Mouse (Mus musculus): Measurements from ENCODE around the gene Clcn7.
"Not testable (repeated sequence)": the region's sequence is repeated elsewhere in the genome, so short reads cannot be mapped to it uniquely, and the experiment has no call there.

Gene Clcn7

DNA sequence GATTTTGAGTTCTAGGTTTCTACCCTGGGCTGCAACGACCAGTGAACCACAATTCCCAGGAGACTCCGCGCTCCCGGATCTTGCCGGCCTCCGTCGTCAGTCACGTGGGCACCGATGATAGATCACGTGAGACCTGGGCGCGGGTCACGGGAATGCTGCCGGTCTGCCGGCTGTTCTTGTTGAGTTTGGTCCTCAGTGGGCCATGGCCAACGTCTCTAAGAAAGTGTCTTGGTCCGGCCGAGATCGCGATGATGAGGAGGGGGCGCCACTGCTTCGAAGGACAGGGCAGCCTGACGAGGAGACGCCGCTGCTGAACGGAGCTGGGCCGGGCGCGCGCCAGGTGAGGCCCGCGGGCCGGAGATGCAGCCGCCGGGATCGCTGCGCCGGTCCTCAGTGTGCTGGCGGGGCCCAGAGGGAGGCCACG lies at the start of gene Clcn7:
Gene Clcn7, plus strand, starts transcription at position 117 of the 424 bp plus-strand sequence.
- in situ Hi-C loops (cut with MboI, MseI): no loop called here

DNA sequence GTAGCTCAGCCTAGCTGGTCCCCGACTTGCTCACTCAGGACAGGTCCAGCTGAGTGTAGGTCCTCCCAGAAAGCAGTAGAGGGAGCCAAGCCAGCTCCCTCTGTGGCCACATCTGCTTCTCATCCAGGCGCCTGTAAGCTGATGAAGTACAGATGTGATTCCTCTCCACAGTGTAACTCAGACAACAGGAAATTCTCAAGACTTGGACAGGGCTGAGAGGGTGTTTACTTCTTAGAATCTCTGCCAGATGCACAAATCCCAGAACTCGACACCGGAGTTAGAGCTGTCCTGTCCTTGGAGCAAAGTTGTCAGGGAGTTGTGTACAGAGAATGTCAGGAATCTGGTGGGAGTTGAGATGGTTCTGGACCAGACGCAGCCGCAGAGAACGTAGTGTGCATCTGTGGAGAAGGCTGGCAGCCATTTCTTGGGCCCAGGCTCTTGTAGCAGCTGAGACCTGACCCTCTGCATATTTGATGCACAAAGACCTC lies 49.7 kb upstream of the Clcn7 start, which contains the start of gene Tmem204:
Gene Tmem204, minus strand, starts transcription at position 148 of the 488 bp plus-strand sequence.
- in situ Hi-C loops (cut with MboI, MseI): no loop called here

DNA sequence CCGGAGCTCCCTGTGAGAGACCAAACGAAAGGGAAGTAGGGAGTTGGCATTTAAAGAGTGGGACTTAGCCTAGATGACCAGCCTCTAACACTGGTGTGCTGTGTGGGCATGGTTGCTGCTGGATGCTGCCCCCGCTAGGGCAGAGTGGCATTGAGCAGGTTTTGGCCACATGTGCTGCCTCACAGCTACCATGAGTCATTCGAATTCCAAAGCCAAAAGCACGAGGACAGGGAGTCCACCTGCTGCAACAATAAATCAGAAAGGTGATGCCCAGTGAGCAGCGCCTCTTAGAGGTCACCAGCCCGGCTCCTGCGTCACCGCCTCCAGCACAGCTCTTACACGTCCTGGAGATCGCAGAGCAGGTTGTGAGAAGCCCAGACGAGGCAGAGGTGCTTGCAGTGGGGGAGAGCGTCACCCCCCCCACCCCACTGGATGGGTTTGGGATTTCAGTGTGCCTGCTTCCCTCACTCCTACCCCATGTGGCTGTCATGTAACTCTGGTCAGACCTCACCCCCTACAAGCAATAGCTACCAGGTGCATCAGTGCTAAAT lies 48.3 kb upstream of the Clcn7 start:
- in situ Hi-C loops (cut with MboI, MseI): no loop called here

DNA sequence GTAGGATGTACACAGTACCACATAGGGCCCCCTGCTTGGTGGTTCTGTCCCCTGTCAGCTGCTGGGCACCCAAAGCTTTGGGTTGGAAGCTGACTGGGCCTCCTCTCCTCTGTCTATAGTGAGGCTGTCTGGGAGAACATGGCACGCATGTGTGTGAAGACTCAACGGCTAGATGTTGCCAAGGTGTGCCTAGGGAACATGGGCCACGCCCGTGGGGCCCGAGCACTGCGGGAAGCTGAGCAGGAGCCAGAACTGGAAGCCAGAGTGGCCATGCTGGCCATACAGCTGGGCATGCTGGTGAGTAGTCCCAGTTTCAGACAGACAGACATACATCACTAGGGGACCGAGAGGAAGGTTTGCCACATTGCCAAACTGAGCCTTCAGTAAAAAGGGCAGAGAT lies 46.5 kb upstream of the Clcn7 start:
- in situ Hi-C loops (cut with MboI, MseI): no loop called here

DNA sequence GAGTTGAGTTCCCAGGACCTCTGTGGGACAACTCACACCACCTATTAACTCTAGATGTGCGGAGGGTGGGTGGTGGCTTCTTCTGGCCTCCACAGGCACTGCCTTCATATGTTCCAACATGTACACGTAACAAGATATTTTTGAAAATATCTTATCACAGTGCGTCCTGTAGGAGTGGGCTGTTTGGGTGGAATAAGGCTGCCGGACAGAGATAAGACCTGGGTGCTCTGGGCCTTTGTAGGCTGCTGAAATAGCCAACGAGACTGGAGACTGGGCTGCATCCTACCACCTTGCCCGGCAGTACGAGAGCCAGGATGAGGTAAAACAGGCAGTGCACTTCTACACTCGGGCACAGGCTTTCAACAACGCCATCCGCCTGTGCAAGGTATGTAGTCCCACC lies 44.0 kb upstream of the Clcn7 start:
- in situ Hi-C loops (cut with MboI, MseI): no loop called here

DNA sequence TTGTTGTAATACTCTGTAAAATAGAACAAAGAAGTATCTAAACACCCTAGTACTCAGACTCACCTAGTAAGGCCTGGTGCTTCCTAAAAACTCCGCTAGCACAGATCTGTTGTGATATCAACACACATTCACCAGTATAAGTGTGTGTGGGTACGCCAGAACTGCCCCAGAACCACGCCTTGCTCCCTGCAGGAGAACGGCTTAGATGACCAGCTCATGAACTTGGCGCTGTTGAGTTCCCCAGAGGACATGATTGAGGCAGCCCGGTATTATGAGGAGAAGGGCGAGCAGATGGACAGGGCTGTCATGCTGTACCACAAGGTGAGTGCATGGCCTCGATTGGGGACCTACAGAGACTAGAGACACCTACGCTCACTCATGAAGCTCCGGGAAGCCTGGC lies 42.7 kb upstream of the Clcn7 start:
- in situ Hi-C loops (cut with MboI, MseI): no loop called here

DNA sequence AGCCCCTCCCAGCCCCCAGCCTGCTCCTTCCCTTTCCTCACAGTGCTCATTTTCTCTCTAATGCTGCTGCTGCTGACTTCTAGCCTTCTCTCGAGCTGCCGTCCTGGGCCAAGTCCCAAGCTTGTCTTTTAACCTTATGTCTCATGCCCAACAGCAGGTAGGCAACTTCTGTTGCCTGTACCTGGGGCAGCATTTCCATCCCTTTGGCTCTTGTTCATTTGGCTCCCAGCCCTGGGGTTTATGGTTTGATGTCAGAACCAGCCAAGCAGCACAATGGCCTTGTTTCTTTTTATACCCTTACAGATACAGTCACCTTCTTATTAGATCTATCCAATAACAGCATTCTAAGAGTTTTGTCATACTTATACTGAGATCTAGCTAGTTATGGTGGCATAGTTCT lies 37.0 kb upstream of the Clcn7 start:
- in situ Hi-C loops (cut with MboI, MseI): no loop called here

DNA sequence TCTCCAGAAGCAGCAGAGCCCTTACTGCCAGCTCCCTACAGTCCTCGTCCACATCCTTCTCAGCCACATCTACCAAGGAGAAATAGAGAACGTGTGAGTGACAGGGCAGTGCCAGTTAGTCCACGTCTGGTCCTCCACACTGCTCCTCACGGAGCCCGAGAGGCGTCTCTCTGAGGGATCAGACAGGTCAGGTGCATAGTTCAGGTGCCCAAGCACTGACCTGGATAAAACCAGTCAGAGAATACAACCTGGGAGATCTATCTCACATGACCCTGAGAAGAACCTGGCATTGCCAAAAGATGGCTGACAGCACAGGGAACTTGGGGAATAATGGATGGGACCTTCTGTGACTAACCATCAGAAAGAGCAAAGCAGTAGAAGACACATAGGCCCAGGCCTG lies 33.1 kb upstream of the Clcn7 start:
- in situ Hi-C loops (cut with MboI, MseI): no loop called here

DNA sequence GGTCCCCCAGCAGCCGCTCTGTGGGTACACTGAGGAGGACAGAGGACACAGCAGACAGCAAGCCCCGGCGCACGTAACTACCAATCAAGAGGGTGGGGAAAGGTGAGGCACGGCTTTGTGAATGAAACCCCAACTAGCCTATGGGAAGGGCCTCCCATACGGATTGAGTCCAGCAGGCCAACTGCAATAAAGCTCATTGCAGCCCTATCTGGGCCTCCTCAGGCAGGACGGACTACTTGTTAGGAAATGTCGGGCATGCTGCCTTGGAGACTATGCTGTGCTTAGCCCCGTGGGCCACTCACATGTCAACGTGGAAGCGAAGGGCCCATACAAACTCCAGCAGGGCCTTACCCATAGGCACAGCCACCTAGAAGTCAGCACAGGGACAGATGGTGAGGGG lies 31.9 kb upstream of the Clcn7 start:
- in situ Hi-C loops (cut with MboI, MseI): no loop called here

DNA sequence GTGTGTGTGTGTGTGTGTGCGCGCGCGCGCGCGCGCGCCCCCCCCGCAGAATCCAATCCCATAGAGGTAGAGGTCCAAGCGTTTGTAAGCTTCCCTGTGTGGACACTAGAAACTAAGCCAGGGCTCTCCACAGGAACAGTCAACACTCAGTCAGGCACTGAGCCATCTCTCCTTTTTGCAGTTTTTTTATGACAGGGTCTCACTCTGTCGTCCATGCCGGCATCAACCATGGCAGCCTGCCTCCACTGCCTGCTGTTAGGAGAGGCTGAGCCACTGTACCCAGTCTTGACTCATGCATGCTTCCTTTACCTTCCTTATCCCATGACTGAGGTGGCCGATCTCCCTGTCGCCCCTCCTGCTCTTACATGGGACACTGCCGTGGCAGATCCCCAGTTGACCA lies 25.4 kb upstream of the Clcn7 start:
- in situ Hi-C loops (cut with MboI, MseI): no loop called here

DNA sequence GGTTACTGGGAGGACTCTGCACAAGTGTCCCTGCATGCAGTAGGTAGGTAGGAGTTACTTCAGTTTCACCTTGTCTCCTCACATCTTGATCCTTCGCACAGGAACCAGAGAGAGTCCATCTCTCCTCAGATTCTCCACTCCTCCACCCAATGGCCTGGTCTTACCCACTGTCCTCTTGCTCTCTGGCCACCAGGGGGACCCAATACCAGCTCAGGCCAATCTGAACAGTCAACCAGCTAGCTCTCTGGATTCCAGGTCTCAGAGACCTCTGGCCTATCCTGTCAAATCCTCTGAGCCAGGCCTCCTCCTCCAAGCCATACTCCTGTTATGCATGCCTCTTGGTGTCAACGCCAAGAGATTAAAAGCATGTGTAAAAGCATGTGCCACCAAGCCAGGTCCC lies 23.6 kb upstream of the Clcn7 start:
- in situ Hi-C loops (cut with MboI, MseI): no loop called here

DNA sequence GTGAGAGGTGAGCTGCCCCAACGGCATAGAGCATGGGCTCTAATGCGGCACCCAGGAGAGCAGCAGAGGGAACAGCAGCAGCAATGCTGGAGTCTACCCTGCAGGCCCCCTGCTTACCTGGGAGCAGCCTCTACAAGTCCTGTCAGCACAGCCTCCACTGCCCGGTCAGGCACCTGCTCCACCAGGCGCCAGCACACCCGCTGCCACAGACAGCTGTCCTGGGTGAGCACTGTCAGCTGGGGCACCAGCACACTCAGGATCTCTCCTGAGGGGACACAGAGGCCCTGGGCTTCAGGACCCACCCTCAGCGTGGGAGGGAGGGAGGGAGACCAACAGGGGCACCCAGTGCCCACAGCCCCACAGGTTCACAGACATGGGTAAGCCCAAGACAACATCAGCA lies 22.6 kb upstream of the Clcn7 start:
- in situ Hi-C loops (cut with MboI, MseI): no loop called here

DNA sequence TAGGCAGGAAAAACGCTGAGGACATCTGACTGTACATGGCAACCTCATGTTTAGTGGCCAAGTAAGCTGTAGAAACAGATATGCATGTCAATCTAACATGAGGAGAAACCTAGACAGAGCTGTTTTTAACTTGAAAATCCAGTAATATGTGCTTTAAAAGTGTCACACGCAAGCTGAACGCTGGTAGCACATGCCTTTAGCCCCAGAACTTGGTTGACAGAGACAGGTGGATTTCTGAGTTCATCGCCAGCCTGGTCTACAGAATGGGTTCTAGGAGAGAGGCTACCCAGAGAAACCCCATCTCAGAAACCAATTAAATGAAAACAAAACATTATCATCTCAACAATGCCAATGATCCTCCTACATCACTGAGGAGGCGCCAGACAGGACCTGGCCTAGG lies 22.0 kb upstream of the Clcn7 start:
- in situ Hi-C loops (cut with MboI, MseI): no loop called here

DNA sequence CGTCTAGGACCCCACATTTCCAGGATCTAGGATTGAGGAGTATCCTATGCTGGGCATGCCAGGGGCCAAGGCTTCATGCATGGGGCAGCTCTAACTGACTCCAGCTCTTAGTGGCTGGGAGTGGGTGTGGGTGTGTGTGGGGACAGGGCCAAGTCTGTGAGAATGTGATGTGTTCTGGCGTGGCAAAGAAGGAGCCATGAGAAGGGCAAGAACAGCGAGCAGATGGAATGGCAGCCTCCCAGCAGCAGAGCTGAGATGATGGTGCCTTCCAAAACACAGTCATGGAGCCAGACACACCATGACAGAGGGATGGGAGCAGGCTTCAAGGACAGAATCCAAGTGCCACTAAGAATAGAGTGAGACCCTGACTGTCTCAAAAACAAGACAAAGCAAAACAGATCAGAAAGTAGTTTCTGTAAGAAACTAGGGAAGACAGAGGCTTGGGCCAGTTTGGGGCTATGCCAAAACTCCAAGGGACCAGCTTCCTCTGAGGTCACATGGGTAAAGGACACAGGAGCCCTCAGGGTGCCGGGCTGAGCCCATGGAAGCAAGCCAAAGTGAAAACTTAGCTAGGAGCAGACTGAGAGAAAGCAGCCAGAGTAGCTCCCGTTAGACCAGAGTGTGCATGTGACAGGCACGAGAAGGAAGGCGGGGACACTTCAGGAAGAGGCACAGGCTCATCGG lies 21.3 kb upstream of the Clcn7 start:
- in situ Hi-C loops (cut with MboI, MseI): no loop called here

DNA sequence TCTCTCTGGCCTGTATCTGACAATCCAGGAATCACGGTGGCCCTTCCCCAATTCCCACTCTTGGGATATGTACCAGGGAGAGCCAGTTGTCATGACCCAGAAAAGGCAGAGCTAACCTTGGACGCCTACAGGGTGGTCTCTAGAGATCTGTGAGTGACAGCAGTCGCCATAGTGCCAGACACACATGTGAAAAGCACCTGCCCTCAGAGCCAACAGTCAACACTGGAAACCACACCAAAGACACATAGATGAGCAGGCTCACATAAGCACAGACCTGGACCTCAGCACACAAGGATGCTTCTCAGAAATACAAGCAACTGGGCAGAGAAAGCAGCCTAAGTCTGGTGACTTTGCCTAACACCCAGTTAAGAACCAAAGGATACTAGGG lies 20.8 kb upstream of the Clcn7 start:
- in situ Hi-C loops (cut with MboI, MseI): no loop called here

DNA sequence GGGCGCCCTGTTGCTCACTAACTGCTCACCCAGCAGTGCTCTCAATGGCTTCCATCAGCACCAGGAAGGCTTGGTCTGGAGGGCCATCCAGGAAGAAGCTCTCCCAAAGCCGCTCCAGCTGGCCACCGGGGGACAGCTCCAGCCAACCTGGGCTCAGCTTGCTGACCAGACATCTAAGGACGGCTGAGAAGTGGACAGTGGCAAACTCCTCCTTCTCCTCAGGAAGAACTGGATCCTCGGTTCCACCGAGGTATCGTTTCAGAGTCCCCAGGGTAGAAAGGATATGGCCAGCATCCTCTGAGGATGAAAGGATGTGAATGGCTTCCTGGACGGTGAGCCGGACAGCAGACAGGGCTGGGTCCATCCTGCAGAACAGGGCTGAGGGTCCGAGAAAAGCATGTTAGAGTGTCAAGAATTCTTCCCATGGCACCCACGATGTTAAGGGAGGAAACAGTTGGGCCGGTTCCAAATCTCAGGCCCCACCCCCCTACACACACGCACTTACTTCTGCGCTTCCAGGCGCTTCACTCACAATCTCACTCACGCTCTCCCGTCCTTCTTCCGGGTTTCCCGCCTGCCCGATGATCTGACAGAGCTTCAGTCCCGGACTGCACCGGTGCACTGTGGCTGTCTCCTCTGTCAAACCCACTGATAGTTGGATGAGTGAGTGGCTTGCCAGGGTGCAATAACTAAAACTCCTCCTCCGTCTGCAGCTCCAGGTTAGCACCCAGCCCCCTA lies 18.1 kb upstream of the Clcn7 start:
- in situ Hi-C loops (cut with MboI, MseI): no loop called here

DNA sequence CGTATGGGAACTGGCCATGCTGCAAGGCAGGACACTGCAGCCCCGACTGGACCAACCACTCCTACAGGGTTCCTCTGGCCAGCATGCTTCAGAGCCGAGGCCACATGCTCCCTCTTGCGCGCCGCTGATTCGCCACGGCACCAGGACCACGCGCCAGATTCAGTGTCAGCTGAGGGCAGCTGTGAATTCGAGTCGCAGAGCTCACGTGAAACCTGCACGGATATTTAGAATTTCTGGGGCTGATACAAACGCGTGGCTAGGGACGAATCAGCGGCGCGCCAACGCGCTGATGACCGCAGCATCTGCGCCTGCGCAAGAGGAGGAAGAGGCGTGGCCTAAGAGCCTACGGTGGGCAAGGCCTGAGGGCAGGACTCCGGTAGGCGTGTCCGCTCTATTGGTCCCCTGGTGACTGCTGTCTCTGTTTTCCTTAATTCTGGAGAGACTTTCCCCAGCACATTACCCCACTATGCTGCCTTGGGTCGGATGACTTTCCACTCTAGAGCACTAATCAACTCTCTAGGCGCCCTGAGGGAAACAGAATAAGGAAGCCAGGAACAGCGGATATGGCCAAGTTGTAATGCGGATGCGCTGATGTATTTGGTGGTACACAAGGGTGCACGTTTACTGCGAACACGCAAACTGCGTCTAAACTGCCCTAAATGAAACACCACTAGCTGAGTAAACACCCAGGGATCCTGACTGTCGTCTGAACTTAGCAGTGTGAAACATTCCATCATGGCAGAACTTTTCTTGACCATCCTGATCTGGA lies 17.3 kb upstream of the Clcn7 start, which contains the start of gene Telo2:
Gene Telo2, minus strand, starts transcription at position 304 of the 769 bp plus-strand sequence.
- in situ Hi-C loops (cut with MboI, MseI): no loop called here

DNA sequence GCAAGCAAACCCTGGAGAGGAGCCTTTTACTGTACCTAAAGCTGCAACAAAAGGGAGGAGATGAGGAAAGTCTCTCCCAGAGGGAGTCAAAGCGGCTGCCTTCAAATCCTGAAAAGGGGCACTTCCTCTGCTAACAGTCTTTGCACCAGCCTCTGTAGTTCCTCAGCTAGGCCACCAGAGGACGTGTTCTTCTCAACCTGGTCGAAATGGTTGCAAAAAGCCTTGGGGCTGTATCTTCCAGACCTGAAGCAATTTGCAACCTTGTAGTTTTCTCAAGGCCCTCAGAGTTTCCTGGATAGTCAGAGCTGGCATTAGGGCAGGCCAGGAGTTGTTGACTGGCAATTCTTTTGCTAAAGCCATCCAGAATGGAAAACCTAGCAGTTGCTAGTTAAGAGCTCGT lies 15.9 kb upstream of the Clcn7 start:
- in situ Hi-C loops (cut with MboI, MseI): no loop called here

DNA sequence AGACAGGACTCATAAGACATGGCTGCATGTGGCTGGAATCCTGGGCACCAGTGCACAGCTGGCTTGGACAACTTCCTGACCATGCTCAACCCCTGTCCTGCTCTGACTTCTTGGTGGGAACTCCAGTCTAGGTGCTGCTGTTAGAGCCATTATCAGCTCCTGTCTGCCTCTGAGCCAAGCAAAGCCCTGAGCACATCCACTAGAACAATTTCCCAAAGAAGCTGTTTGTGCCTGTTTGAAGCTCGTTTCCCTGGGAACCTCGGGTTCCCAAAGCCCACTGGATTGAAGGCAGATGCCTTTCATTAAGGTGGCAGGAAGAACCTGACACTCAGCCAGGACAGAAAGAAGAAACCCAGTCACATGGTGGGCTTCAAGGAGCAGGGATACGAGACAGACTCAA lies 12.8 kb upstream of the Clcn7 start, which contains the start of gene Ptx4:
Gene Ptx4, plus strand, starts transcription at position 355 of the 400 bp plus-strand sequence.
- in situ Hi-C loops (cut with MboI, MseI): no loop called here

DNA sequence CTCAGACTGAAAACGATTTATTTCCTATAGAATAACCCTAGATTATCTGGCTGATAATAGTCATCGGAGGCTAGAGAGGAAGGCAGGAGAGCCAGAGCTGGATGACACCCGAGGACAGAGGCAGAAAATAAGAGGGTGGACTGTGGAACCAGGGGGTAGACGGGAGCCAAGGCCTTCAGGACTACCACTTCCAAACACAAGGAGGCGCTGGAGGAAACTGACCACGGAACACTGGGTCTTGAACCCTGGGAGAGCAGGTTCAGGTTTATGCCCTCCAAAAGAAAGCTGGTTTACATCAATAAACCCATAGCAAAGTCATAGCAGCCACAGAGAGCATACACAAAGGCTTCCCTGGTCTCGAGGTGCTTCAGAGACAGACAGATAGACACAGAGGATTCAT lies 9.2 kb upstream of the Clcn7 start:
- in situ Hi-C loops (cut with MboI, MseI): no loop called here

DNA sequence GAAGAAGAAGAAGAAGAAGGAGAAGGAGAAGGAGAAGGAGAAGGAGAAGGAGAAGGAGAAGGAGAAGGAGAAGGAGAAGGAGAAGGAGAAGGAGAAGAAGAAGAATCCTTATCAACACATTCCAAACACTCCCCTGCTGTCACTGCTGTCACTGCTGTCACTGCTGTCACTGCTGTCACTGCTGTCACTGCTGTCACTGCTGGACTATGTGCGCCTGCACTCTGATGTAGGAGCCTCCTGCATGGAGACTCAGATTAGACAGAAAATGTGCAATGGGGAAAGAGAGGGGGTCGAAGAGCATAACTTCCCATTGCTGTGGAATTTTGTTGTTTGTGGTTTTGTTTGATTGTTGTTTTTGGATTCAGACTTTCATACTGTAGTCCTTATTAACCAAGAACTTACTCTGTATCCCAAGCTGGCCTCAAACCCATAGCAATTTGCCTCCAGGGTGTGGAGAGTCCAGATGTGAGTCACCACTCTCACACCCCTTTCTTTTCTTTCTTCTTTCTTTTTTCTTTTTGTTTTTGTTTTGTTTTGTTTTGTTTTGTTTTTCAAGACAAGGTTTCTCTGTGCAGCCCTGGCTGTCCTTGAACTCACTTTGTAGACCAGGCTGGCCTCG lies 7.6 kb upstream of the Clcn7 start:
- in situ Hi-C loops (cut with MboI, MseI): not testable (repeated sequence)

DNA sequence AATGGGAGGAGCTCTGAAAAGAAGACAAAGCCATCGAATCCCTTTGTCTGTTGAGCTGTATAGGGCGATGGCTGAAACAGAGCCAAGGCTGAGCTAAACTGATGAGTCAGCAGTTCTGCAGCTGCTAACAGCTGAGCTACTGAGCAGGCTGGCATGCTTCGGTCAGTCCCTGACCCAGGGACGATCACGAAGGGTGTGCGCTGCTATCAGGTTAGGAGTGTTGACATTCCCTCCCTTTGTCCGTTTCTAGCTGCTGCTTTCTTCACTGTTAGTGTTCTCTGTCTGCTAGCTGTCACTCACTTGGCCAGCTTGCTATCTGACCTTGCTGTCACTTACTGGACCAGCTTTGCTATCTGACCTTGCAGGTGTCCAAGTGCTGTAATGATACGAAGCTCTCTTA lies 6.1 kb upstream of the Clcn7 start:
- in situ Hi-C loops (cut with MboI, MseI): no loop called here

Measured in regulatory T cell (primary cell).